Mouse (Mus musculus): ENCODE measurements at regions not wholly inside any gene's neighbourhood (a gene's known extent, or its start where the extent isn't known, plus 50 kb on each side); places are given as distances from the start of the nearest gene placed in this dataset.

GRCm38 (mm10) chr6:127338412-127338811 lies 108.2 kb upstream of the Parp11 start:
- DNase-seq (ENCODE audit: low spot score in 2 of 2) = no peak

DNA sequence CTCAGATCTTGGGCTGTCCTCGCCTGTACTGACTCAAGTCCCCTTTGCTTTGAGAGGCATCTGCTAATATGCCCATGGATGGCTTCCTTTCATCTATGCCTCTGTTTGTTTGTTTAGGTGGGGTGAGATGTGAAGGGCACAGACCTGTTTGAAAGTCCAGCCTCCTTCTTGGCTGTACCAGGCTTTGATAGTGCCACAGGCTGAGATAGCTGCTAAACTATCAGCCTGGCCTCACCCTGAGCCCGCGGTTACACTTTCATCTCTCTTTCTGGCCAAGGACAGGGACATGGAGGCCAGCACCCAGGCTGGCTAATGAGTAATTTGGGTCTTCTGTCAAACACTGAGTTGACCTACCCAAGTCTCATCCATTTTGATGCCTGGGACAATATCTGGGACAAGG lies 105.0 kb upstream of the Parp11 start:
- no peak for DNase-seq (ENCODE audit: low spot score in 2 of 2)

DNA sequence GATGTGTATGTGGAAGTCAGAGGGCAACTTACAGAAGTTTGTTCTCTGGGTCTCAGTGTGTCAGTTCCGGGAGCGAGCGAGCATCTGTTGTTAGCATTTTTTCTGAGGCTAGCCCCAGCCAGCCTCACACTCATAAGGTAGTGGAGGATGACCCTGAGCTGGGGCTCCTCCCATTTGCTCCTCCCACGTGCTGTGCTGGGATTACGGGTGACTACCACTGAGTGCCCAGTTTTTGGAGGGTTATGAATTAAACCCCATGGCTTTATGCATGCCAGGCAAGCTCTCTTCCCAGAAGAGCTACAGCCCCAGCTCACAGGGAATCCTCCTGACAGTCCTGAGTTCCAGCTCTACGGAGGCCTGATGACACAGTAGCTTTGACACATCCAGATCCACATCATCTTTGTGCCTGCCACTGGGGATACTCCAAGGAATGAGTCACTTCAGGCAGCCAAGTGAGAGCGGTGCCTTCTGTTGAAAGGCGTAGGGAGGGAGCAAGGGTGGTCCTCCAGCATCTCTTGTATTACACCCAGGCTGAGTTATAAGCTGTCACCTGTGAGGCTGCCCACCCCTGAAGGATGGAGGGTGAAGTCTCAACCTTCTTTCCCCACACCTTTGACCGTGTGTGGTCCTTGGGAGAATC lies 97.8 kb upstream of the Parp11 start:
- no peak for DNase-seq (ENCODE audit: low spot score in 2 of 2)

DNA sequence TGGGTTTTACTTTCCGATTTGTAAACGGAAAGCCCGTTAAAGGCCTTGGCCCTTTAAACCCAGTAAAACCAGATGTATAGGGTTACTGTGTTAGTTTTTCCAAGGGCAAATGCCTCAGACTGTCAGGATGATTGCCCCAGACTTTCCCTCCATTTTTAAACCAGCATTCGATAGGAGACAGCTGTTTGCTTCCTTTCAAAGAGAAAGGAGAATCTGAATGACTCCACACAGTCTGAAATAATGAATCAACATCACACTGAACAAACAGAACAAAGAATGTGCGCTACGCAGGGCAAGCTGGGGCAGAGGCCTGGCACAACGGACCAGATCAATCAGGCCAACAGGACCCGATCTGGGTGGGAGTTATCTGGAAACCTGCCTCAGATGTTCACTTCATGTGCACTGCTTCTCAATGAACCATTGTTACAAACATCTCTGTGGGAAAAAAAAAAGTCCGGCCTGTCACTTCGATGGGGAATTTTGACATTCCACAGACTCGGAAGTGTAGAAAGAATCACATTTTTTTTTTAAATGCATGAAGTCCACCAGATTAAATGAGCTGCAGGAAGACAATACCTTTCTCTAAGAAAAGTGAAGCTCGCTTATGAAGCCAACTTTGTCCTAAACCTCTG lies 97.0 kb upstream of the Parp11 start:
- no peak for DNase-seq (ENCODE audit: low spot score in 2 of 2)

- DNase-seq (ENCODE audit: low spot score in 2 of 2) = no peak
These were observed 94.9 kb upstream of the Parp11 start for GRCm38 (mm10) chr6:127351691-127352090.

- no peak for DNase-seq (ENCODE audit: low spot score in 2 of 2)
These were observed 91.5 kb upstream of the Parp11 start for GRCm38 (mm10) chr6:127355112-127355511.

- no peak for DNase-seq (ENCODE audit: low spot score in 2 of 2)
These were observed 90.2 kb upstream of the Parp11 start for GRCm38 (mm10) chr6:127356442-127356841.

GRCm38 (mm10) chr6:127358805-127359204 lies 87.8 kb upstream of the Parp11 start:
- no peak for DNase-seq (ENCODE audit: low spot score in 2 of 2)

GRCm38 (mm10) chr6:127359391-127359874 lies 87.2 kb upstream of the Parp11 start:
- peak in 1 of 2 experiments; percentile 71 for DNase-seq (ENCODE audit: low spot score in 2 of 2)

DNA sequence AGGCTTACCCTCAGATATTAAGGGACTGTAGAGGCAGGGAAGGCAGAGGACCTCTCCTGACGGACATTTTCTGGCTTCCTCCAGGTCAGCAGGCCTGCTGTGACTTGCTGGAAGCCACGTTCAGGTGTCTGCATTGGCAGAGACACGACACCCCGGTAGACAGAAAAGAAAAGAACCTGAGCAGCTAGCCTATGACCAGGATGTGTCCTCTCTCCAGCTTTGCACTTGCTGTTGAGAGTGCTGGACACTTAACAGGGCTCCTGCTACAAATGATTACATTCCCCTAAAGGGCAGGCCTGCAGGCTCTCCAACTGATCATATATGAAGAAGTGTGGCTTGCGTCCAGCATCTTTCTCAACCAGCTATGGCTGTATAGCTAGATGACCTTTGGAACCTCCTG lies 84.5 kb upstream of the Parp11 start:
- no peak for DNase-seq (ENCODE audit: low spot score in 2 of 2)

- DNase-seq (ENCODE audit: low spot score in 2 of 2) = peak in 1 of 2 experiments; percentile 38
These were observed 83.5 kb upstream of the Parp11 start for GRCm38 (mm10) chr6:127362966-127363752.

- no peak for DNase-seq (ENCODE audit: low spot score in 2 of 2)
These were observed 82.6 kb upstream of the Parp11 start for GRCm38 (mm10) chr6:127363871-127364590.

DNA sequence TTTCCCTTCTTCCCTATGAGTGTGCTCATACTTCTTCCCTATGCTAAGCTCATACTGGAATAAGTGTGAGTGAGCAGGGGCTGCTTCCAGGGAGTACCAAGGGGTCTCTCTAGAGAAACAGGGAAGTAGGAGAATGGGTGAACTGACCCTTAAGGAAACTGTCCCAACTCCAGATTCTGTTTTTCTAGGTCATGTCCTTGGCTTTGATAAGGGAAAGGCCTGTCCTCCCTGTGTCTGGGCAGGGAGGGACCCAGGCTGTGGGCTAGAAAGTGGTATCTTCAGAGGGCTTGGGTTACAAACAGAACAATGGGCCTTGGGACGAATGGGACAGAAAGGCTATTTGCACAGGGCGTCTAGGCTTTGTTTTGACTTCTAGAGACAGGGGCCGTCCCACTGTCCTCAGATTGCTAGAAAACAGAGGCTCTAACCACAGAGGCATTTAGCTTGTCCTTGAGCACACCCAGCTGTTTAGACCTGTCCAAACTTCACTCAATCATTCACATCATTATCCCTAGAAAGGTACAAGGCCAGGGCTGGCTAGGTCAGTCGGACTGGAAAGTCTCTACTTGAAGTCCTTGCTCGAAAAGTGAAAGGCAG lies 82.0 kb upstream of the Parp11 start:
- DNase-seq (ENCODE audit: low spot score in 2 of 2) = no peak

DNA sequence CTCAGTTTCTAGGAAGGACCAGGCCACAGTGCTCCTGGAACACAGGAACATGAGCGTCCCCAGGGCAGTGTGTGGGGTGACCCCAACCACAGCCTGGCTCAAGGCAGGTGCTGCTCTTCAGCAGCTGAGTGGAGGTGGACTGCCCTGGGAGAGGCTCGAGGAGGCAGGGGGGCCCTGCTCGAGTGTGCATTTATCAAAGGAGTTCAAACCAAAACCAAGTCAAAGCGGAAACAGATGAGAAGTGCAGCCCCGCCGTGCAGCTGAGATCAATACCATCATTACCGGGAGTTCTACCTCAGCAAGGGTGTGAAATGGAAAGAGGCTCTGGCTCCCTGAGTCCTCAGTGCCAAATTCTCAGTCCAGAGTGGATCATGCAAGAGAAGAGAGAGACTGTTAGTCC lies 81.4 kb upstream of the Parp11 start:
- DNase-seq (ENCODE audit: low spot score in 2 of 2) = no peak

GRCm38 (mm10) chr6:127365651-127366050 lies 81.0 kb upstream of the Parp11 start:
- DNase-seq (ENCODE audit: low spot score in 2 of 2) = no peak

- no peak for DNase-seq (ENCODE audit: low spot score in 2 of 2)
These were observed 73.6 kb upstream of the Parp11 start for GRCm38 (mm10) chr6:127373052-127373451.

- DNase-seq (ENCODE audit: low spot score in 2 of 2) = no peak
These were observed 72.7 kb upstream of the Parp11 start for GRCm38 (mm10) chr6:127373797-127374463.

DNA sequence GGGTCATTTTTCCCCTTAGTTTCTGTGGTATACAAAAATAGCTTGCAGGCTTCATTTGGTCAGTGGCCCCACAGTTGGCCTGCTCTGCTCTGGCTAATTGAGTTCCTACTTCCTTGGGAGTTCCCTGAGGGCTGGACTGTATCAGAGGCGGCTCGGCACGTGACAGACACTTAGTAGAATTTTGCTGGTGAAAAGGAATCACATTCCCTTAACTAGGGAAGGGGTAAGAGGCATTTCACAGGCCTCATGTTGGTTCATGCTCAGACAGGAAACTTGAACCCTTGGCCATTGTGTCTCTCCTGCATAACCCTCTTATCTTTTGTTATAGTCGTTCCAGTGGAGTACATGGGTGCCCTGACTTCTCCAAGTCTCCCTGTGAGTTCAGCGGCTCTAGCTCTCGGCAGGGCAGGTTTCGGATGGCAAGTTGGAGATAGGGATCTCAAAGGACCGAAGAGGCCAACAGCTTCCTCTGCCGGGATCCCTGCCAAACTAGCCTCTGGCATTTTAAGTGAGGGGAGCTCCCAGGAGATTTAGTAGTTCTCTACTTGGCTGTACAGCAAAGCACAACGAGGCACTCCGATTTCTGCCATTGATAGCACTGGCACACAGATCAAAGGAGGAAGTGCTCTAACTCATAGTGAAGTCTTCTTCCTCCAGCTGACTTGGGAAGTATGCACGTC lies 72.0 kb upstream of the Parp11 start:
- peak in 1 of 2 experiments; percentile 26 for DNase-seq (ENCODE audit: low spot score in 2 of 2)

DNA sequence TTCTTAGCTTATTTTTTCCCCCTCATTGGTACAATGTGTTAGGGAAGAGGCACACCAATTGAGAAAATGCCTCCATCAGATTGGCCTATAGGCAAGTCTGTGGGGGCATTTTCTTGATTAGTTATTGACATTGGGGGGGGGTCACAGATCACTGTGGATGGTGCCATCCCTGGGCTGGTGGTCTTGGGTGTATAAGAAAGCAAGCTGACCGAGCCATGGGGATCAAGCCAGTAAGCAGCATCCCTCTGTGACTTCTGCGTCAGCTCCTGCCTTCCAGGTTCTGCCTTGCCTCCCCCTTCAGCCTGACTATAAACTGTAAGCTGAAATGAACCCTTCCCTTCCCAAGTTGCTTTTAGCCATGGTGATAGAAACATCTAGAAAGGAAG lies 71.5 kb upstream of the Parp11 start:
- DNase-seq (ENCODE audit: low spot score in 2 of 2) = no peak

DNA sequence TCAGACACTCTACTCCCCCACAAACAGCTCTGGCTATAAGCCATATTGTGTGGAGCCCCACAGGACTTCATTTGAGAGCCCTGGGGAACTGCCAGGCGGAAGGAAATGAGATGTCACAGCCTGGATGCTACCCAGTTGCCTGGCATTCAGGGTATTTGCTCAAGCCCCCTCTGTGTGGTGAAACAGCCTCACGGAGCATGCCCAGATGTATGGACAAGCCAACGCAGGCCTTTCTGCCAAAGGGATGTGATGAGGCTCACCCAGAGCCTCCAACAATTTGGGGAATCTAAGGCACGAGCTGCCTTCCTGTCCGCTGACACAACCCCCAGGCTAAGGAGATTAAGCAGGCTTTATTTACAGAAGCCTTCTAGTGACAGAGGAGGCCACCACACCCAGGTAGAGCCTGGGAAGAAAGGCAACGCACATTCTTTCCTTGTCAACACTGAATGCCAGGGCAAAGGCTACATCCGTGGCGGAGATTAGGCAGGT lies 70.9 kb upstream of the Parp11 start:
- DNase-seq (ENCODE audit: low spot score in 2 of 2) = no peak
